Mouse (Mus musculus) large intestine, adult 2 months (tissue): ENCODE results near the gene Slc9a5. TPM values are rescaled to one million over a fixed set of nuclear protein-coding genes. Genes with fewer than 3 reads are reported as not detected.

Source experiments
- DNase-seq: peaks from one replicate; pipeline ENCODE4 v3.0.0-alpha.2; 2012; ENCODE audit warnings: low read depth, low spot score
- WGBS: fragments of 180-500 bp; shearing (Covaris S2); methylation state at CpG from one replicate; pipeline ENCODE4 v1.1.7; 2018; 5-methylcytosine and 5-hydroxymethylcytosine counted together
- polyA plus RNA-seq: library from polyadenylated mRNA; depleted of rRNA; stranded (reverse); fragments of >200 nt; gene quantifications from 2 replicates; pipeline ENCODE4 v1.2.3, GENCODE M21; 2012; rRNA removed

Gene Slc9a5
- polyA plus RNA-seq: 2.7 and 4.0 TPM in 2 replicates

DNA sequence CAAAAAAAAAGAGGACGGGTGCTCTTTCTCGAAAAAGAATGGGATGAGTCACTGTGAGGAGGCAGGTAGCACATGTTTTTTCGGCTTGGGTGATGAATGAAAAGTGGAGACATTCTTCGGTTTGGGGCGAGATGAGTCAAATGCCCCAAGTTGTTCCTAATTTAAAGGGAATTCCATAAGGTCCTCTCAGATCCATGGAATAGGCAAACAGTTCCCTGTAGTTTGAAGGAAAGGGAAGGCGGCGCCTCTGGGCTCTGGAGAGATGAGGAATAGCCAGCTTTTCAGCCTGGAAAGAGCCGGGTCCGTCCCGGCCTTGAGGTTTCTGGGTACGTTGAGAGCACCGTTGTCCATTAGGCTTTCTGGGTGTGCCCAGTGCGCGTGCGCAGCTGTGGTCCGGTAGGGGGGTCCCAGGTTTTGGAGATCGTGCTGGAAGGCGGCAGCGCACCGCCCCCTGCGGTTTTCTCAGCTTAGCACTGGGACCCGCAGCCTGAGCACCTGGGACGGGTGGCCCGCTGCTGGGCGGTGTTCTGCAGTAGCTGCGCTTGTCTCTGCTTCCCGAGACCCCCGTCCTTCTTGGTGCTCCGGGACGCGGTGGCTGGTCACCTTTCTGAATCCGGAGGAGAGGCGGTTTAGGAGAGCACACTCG lies at the start of gene Slc9a5:
Gene Slc9a5, plus strand, starts transcription at position 394 of the 646 bp plus-strand sequence.
- no peak for DNase-seq
- WGBS: under 1% methylated on average over 34 of the region's 34 CpGs

DNA sequence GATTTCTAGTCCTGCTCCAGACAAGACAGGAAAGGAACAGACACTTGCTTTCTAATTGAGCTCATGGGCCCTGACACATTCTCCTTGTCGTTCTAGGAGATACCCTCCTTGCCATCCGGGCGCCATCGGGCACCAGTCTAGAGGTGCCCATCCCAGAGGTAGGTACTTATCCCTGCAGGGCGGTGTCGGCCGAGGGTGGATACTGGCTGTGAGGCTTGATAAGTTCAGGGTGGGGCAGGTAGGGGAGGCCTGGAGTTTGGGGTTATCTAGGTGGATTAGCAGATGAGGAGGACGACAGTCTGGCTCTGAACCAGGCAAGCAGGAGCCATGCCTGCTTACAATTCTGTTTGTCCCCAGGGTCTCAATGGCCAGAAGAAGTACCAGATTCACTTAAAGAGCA lies 48.7 kb upstream of the Slc9a5 start:
- DNase-seq: no peak
- 79% methylated on average over 8 of the region's 8 CpGs for WGBS

DNA sequence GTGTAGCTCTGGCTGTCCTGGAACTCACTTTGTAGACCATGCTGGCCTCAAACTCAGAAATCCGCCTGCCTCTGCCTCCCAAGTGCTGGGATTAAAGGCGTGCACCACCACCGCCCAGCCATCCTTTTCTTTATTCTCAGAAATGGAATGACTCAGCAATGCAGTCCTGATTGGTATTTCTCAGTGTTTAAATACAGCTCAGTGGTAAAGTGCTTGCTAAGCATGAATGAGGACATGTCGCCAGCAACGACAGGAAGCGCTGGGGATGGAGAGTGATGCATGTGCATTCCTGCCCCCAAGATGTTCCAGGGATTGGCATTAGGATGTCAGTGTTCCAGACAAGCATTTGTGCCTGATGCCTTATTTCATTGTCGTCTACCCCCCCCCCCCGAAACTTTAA lies 45.2 kb upstream of the Slc9a5 start:
- no peak for DNase-seq
- WGBS: 78% methylated on average over 8 of the region's 8 CpGs

DNA sequence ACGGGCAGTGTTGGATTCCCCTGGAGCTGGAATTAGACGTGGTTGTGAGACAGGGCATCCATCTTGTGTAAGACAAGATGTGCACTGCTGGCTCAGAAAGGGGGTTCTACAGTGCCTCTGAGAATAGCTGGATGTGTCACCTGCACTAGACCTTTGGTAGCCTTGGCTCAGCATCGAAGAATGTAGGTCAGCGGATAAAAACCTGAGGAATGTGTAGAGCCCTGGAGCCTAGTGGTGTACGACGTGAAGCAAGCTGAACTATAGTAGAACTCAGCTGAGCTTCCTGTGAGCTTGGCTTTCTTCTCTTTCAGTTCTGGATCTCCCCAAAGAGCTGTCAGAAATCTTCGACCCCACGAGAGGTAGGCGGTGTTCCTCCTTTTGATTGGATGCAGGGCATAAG lies 44.8 kb upstream of the Slc9a5 start:
- DNase-seq: no peak
- WGBS: 78% methylated on average over 9 of the region's 9 CpGs

DNA sequence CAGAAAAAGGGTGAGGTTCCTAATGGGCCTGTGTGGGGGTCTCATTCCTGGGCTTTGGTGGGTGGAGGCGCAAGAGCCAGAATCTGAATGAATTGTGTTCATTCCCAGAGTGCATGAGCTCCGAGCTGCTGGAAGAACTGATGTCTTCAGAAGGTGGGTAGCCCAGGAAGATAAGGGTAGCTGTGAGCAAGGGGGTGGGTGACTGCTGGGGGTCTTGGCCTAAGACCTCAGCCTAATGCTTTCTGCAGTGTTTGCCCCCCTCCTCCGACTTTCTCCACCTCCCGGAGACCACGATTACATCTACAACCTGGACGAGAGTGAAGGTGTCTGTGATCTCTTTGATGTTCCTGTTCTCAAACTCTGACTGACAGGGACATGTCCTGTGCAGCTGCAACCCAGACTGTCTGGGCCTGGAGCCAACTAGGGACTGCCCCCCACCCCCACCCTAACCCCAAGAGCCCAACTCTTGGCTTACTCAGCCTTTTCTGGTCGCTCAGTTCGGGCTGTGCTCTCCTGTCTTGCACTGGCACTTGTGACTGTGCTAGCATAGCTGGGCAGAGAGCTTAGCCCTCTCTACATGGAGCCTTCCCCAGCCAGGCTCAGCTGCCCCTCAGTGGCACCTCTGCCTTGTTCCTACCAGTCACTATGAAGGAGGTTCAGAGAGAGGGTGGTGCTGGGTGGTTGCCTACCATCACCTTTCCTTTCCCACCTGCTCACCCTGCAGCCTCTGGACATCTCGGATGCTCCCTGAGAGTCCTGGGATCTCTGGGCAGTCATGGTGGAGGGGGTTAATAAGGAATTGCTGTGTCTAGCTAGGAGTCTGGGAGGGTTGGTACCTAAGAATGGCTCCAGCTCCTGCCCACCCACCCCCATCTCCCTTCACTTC lies 44.1 kb upstream of the Slc9a5 start:
- 51% methylated on average over 9 of the region's 9 CpGs for WGBS
- no peak for DNase-seq

DNA sequence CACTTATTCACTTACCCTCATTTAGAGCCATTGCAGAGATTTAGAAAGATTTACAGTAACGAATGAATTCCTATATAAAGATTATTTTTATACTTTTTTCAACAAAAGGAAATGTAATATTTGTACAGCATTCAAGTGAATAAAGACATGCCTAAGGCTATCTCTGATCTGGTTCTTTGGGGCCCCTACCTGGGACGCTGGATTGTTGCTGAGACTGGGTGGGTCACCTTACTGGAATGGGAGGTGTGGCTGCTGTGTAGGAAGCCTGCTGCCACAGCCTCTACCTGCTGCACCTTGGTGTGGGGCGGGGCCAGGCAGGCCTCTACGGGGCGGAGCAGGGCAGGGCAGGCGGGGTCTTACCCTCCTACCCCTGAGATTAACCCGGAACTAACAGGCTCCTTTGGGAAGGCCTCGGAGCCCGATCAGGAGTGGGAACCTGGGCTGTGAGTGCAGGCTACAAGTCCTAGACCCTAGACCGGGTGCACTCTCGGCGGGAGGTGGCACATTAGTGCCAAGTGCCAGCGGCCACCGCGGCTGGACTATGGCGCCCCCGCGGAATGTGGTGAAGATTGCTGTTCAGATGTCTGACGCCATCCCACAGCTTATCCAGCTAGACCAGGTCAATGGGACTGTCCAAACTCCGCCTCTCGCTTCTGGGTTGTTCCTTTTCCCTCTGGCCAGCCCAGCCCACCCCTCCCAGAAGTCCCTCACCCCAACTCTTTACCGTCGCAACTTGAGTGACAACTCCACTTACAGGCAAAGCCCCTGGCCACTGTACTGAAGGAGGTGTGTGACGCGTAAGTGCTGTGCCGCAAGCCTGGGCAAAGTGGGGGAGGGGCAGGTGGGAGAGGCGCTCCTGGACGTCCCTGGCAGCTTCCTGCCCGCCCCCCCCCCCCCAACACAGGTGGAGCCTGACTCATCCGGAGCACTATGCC lies 43.2 kb upstream of the Slc9a5 start, which contains the start of gene Elmo3:
Gene Elmo3, plus strand, starts transcription at position 391 of the 935 bp plus-strand sequence.
- peak; percentile 76 for DNase-seq
- 4% methylated on average over 30 of the region's 30 CpGs for WGBS

DNA sequence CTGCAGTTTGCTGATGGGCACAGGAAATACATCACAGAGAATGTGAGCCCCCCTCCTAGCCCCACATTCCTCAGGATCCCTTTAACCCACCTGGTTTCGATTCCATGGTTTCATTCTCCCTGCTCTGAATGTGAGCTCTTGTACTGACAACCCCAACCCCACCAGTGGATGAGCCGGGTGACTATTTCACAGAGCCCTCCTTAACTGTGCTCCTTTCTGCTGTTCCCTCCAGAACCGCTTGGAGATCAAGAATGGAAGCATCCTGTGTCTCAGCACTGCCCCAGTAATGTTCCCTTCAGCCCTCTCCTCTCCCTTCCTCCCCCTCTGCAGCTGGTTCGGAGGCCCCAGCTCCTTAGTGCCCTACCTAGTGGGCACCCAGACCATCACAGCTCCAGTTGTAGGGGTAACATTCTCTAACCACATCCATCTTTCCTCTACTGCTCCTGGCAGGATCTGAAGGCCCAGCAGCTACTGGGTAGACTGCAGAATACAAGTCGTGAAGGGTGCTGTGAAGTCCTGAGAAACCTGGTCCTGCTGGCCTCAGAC lies 42.4 kb upstream of the Slc9a5 start:
- WGBS: 17% methylated on average over 5 of the region's 5 CpGs
- no peak for DNase-seq

DNA sequence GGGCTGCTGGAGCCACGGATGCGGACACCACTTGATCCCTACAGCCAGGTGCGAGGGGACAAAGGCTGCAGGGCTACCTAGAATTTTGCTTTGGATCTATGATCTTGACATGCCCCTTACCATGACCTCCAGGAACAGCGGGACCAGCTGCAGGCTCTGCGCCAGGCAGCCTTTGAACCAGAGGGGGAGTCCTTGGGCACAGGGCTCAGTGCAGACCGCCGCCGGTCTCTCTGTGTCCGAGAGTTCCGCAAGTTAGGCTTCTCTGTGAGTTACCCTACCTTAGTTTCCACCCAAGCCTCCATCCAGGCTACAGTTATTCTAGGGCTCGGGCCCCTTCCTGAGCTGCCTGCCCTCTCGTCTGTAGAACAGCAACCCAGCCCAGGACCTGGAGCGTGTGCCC lies 41.0 kb upstream of the Slc9a5 start:
- 95% methylated on average over 13 of the region's 13 CpGs for WGBS
- no peak for DNase-seq

DNA sequence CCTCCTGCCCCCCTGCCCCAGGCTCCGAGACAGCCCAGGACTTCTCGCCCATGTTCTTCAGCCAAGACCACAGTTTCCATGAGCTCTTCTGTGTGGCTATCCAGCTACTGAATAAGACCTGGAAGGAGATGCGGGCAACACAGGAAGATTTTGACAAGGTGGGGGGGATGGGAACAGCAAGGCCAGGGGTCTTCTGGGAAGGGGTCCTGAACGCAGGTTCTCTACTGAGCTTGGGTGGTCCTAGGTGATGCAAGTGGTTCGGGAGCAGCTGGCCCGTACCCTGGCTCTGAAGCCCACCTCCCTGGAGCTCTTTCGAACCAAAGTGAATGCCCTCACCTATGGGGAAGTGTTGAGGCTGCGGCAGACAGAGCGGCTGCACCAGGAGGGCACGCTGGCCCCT lies 40.2 kb upstream of the Slc9a5 start:
- WGBS: 94% methylated on average over 10 of the region's 10 CpGs

DNA sequence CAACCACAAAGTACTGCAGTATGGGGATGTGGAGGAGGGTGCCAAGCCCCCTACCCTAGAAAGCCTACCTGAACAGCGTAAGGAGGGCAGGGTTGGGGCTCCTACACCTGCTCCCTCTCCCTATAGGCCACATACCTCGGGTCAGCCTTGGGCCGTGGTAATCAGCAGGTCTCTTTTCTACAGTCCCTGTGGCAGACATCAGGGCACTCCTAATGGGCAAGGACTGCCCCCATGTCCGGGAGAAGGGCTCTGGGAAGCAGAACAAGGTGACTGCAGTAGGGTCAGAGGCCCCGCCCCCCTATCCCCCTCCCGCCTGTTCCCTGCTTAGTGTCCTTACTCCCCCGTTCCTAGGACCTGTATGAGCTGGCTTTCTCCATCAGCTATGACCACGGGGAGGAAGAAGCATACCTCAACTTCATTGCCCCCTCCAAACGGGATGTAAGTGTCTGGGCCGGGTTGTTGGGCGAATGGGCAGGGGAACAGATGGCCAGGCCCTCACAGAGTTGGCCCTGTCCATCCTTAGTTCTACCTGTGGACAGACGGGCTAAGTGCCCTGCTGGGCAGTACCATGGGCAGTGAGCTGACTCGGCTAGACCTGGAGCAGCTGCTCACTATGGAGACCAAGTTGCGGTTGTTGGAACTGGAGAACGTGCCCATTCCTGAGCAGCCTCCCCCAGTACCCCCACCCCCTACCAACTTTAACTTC lies 39.3 kb upstream of the Slc9a5 start:
- 85% methylated on average over 15 of the region's 15 CpGs for WGBS
- no peak for DNase-seq

More for the DNA sequence above, 40.2 kb upstream of the Slc9a5 start:
- DNase-seq: no peak

DNA sequence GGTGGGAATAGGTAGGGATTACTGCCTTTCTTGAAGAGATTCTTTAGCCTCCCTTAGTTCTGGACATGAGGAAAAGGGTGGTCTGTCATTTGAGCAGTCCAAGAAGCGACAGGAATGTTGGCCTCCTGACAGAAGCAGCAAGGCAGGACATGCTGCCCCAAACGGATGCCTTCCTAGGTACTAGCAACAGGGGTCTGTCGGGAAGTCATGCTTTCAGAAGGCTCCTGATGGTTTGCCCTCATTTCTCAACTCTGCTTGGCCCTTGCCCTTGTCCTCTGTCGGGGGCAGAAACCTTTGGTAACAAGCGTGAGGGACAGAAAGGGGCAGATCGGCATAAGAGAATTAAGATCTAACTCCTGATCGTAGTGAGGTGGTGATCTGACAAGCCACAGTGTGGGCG lies 38.5 kb upstream of the Slc9a5 start:
- 85% methylated on average over 8 of the region's 8 CpGs for WGBS
- no peak for DNase-seq

DNA sequence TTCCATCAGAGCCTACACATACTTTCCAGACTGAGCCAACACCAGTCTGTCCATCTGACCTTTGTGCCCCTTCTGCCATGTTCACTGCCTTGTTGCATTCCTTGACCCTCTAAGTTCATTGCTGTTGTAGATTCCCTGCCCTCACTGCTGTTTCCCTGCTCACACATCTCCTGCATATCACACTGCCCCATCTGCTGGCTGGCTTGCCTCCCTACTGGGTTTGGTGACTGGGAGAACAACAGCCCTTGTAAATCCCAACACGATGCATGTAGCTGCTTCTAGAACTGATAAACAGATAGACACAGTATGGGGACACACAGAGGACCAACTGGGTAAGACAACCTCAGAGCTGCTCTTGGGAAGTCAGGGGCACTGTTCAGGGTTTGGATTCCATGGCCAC lies 36.9 kb upstream of the Slc9a5 start:
- WGBS: 82% methylated on average over 1 of the region's 1 CpGs

DNA sequence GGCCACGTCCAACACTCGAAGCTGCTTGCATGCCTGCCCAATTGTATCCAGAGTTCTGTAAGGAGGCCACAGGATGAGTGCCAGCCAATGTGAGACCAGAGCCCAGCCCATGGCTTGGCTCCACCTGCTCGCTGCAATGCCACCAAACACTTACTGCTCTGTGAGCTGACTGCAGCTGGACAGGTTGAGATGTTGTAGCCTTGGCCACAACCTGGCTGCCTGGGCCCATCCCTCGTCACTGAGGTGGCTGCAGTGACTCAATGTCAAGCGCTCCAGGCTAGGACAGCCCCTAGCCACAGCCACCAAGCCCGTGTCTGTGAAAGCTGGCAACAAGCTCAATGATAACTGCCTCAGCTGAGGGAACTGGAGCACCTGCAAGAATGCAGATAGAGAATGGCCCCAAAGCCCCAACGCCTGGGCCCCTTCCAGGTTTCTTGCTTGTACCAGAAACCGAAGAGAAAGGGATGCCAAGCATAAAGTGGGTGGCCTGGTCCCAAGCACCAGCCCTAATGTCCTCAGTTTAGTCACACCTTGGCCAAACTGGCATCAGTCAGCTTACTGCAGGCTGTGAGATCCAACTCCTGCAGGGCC lies 35.7 kb upstream of the Slc9a5 start:
- DNase-seq: no peak
- WGBS: 89% methylated on average over 8 of the region's 8 CpGs

More for the DNA sequence above, 36.9 kb upstream of the Slc9a5 start:
- DNase-seq: no peak

DNA sequence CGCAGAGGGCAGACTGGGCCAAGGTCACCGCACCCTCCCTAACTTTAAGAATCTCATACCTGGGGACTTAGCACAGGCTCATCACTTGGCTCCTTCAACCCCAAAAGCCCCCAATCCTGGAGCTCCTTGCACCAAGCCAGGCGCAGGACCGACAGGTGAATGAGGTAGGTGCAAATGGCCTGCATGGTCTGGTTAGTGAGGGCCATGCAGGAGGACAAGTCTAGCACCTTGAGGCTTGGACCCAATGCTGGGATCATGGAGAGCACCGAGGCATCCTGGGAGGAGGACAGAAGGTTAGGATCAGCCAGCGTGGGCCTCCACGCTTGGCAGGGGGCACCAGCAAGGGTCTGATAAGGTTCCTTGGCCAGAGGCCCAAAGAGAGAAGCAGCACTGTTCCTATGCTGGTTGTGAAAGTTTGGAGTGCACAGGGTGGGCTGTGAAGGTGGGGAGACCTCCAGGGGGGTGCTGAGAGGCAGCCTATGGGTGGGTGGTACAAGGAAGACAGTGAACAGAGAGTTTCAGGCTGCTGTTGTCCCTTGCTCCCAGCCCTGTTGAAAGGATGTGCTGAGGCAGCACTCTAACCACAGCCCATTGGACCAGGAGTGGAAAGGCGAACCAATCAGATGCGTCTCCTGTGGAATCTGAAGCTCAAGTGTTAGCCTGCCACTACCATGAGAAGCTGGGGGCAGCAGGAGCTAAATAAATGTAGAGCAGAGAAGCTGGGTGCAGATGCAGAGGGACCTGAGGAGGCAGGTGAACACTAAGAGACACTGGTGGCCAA lies 34.8 kb upstream of the Slc9a5 start:
- 88% methylated on average over 9 of the region's 9 CpGs for WGBS
- DNase-seq: no peak

DNA sequence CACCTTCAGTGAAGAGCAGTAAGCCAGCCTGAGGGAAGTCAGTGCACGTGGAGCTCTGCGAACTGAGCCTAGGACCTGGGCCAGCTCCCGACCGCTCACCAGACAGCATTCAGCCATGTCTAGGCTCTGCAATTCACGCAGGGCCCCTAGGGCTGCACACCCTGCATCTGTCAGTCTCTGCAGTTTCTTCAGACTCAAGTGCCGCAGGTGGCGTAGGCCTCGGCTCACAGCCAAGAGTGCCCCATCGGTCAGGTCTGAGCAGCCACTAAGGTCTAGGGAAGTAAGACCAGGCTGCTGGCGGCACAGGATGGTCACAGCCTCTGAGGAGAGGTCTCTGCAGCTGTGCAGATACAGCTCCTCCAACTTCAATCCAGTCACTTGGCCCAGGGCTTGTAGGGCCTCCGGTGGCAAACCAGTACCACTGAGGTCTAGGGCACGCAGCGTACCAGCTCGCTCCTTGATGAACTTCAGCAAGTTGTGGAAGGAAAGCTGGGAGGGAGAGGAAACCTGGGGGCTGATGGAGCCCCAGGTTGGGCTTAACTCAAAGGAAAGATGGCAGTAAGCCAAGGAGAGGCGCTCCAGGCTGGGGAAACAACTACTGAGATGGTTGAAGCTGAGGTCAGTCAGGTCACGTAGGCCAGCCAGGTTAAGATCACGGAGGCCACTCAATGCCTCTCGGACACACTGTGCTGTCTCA lies 33.4 kb upstream of the Slc9a5 start:
- no peak for DNase-seq
- WGBS: 91% methylated on average over 18 of the region's 18 CpGs

DNA sequence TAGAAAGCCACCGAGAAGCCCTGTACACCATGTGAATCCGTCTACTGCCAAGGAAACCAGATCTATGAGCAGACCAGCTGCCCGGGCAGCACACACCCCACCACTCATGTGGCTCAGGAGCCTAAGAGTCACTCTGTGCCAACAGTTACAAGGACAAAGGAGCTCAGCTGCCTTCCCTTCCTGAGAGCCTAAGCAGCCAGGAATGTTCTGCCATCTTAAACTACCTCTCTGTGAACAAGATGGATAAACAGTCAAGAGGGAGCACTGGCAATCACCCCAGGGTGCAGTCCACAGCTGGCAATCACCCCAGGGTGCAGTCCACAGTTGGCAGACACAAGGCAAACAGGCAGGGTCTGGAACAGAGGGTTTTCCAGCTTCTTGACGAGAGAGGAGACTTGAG lies 30.7 kb upstream of the Slc9a5 start:
- no peak for DNase-seq
- 74% methylated on average over 4 of the region's 4 CpGs for WGBS

DNA sequence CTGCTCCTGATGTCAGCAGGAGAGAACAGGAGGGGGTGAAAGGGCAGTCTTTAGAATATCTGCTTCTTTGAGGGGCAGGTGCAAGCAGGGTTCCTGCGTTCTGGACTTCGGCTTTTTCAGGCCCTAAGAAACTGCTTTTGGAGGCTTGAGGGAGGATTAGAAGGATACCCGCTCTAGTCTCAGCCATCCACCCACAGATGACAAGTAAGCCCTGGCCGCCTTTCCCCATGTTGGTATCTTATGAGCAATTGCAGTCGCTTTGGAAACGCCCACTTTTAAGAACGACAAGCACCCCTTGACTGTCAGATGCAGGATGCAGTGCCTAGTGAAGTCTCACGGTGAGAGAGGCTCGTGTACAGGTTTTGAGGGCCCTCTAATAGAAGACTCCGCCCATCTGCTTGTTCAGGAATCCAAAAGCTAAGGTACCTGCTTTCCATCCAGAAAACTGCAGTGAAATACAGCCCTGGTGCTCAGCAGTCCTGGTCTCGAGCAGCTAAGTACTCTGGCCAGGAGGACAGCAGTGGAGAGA lies 29.9 kb upstream of the Slc9a5 start:
- no peak for DNase-seq
- 83% methylated on average over 11 of the region's 11 CpGs for WGBS
